Mouse (Mus musculus): ENCODE measurements around the gene Fam20a.

The Fam20a gene

GRCm38 (mm10) chr11:109680934-109681333 is 41.1 kb downstream of the Fam20a start:
- peaks cover 29% of the 10 kb centered on the region for H3K4me1 ChIP-seq (replicated peaks; ENCODE audit: low read depth, low read length)
- no peak for TF ChIP-seq CTCF (conservative IDR thresholded peaks at IDR 0.05; ENCODE audit: low read length)
- TF ChIP-seq NANOG (IDR thresholded peaks at IDR 0.05; ENCODE audit: borderline replicate concordance, low read length), result no peak
- TF ChIP-seq POU5F1 (IDR thresholded peaks at IDR 0.05; ENCODE audit: borderline replicate concordance, low read length), result no peak
- no peak overlapping the region for H3K4me3 ChIP-seq (replicated peaks; ENCODE audit: low read length)
- H3K36me3 ChIP-seq (ENCODE audit: insufficient read depth, low read length), result no peaks in the 10 kb centered on the region
- H3K27me3 ChIP-seq (ENCODE audit: insufficient read depth, low read length), result peaks cover 19% of the 10 kb centered on the region; the same call in 1 of the 2 replicates
- H3K9me3 ChIP-seq (ENCODE audit: low read length), result no peaks in the 10 kb centered on the region

GRCm38 (mm10) chr11:109678291-109678690 is 43.8 kb downstream of the Fam20a start:
- H3K4me1 ChIP-seq (replicated peaks; ENCODE audit: low read depth, low read length), result peaks cover 24% of the 10 kb centered on the region
- no peak overlapping the region for H3K4me3 ChIP-seq (replicated peaks; ENCODE audit: low read length)
- H3K36me3 ChIP-seq (ENCODE audit: insufficient read depth, low read length), result no peaks in the 10 kb centered on the region
- TF ChIP-seq CTCF (conservative IDR thresholded peaks at IDR 0.05; ENCODE audit: low read length), result no peak
- no peak for TF ChIP-seq NANOG (IDR thresholded peaks at IDR 0.05; ENCODE audit: borderline replicate concordance, low read length)
- TF ChIP-seq POU5F1 (IDR thresholded peaks at IDR 0.05; ENCODE audit: borderline replicate concordance, low read length), result no peak
- peaks cover 17% of the 10 kb centered on the region; the same call in 1 of the 2 replicates for H3K27me3 ChIP-seq (ENCODE audit: insufficient read depth, low read length)
- no peaks in the 10 kb centered on the region for H3K9me3 ChIP-seq (ENCODE audit: low read length)

- Histone ChIP-seq H3K9me3 (ENCODE audit: low read length) (no peaks in the 10 kb centered on the region), H3K4me3 (replicated peaks; ENCODE audit: low read length) (no peak overlapping the region), H3K27me3 (ENCODE audit: insufficient read depth, low read length) (peaks cover 14% of the 10 kb centered on the region; the same call in 1 of the 2 replicates), H3K4me1 (replicated peaks; ENCODE audit: low read depth, low read length) (peaks cover 39% of the 10 kb centered on the region), H3K36me3 (ENCODE audit: insufficient read depth, low read length) (no peaks in the 10 kb centered on the region)
- TF ChIP-seq POU5F1 (IDR thresholded peaks at IDR 0.05; ENCODE audit: borderline replicate concordance, low read length) (no peak), NANOG (IDR thresholded peaks at IDR 0.05; ENCODE audit: borderline replicate concordance, low read length) (no peak), CTCF (conservative IDR thresholded peaks at IDR 0.05; ENCODE audit: low read length) (no peak)
These were observed 45.3 kb downstream of the Fam20a start for GRCm38 (mm10) chr11:109676621-109677373.

GRCm38 (mm10) chr11:109675771-109676170 is 46.3 kb downstream of the Fam20a start:
- Histone ChIP-seq H3K27me3 (ENCODE audit: insufficient read depth, low read length) (peaks cover 14% of the 10 kb centered on the region; the same call in 1 of the 2 replicates), H3K9me3 (ENCODE audit: low read length) (no peaks in the 10 kb centered on the region), H3K36me3 (ENCODE audit: insufficient read depth, low read length) (0 out of 2 replicates have a peak, but pooled peaks cover under 1% of the 10 kb centered on the region), H3K4me3 (replicated peaks; ENCODE audit: low read length) (no peak overlapping the region), H3K4me1 (replicated peaks; ENCODE audit: low read depth, low read length) (peaks cover 49% of the 10 kb centered on the region)
- TF ChIP-seq NANOG (IDR thresholded peaks at IDR 0.05; ENCODE audit: borderline replicate concordance, low read length) (no peak), CTCF (conservative IDR thresholded peaks at IDR 0.05; ENCODE audit: low read length) (no peak), POU5F1 (IDR thresholded peaks at IDR 0.05; ENCODE audit: borderline replicate concordance, low read length) (no peak)

GRCm38 (mm10) chr11:109675208-109675607 is 46.9 kb downstream of the Fam20a start:
- TF ChIP-seq CTCF (conservative IDR thresholded peaks at IDR 0.05; ENCODE audit: low read length), result no peak
- TF ChIP-seq POU5F1 (IDR thresholded peaks at IDR 0.05; ENCODE audit: borderline replicate concordance, low read length), result no peak
- TF ChIP-seq NANOG (IDR thresholded peaks at IDR 0.05; ENCODE audit: borderline replicate concordance, low read length), result no peak
- H3K4me1 ChIP-seq (replicated peaks; ENCODE audit: low read depth, low read length), result peaks cover 53% of the 10 kb centered on the region
- no peak overlapping the region for H3K4me3 ChIP-seq (replicated peaks; ENCODE audit: low read length)
- no peaks in the 10 kb centered on the region for H3K9me3 ChIP-seq (ENCODE audit: low read length)
- peaks cover 14% of the 10 kb centered on the region; the same call in 1 of the 2 replicates for H3K27me3 ChIP-seq (ENCODE audit: insufficient read depth, low read length)
- H3K36me3 ChIP-seq (ENCODE audit: insufficient read depth, low read length), result peaks cover 6% of the 10 kb centered on the region

GRCm38 (mm10) chr11:109674542-109674941 is 47.5 kb downstream of the Fam20a start:
- peaks cover 14% of the 10 kb centered on the region; the same call in 1 of the 2 replicates for H3K27me3 ChIP-seq (ENCODE audit: insufficient read depth, low read length)
- no peaks in the 10 kb centered on the region for H3K9me3 ChIP-seq (ENCODE audit: low read length)
- TF ChIP-seq NANOG (IDR thresholded peaks at IDR 0.05; ENCODE audit: borderline replicate concordance, low read length) (no peak), CTCF (conservative IDR thresholded peaks at IDR 0.05; ENCODE audit: low read length) (peak; percentile 43)
- H3K4me3 ChIP-seq (replicated peaks; ENCODE audit: low read length), result no peak overlapping the region
- peaks cover 53% of the 10 kb centered on the region for H3K4me1 ChIP-seq (replicated peaks; ENCODE audit: low read depth, low read length)
- peaks cover 12% of the 10 kb centered on the region for H3K36me3 ChIP-seq (ENCODE audit: insufficient read depth, low read length)

- Histone ChIP-seq H3K4me3 (replicated peaks; ENCODE audit: low read length) (no peak overlapping the region), H3K9me3 (ENCODE audit: low read length) (no peaks in the 10 kb centered on the region), H3K36me3 (ENCODE audit: insufficient read depth, low read length) (peaks cover 16% of the 10 kb centered on the region), H3K4me1 (replicated peaks; ENCODE audit: low read depth, low read length) (peaks cover 47% of the 10 kb centered on the region), H3K27me3 (ENCODE audit: insufficient read depth, low read length) (peaks cover 14% of the 10 kb centered on the region; the same call in 1 of the 2 replicates)
- no peak for TF ChIP-seq NANOG (IDR thresholded peaks at IDR 0.05; ENCODE audit: borderline replicate concordance, low read length)
- no peak for TF ChIP-seq CTCF (conservative IDR thresholded peaks at IDR 0.05; ENCODE audit: low read length)
- TF ChIP-seq POU5F1 (IDR thresholded peaks at IDR 0.05; ENCODE audit: borderline replicate concordance, low read length), result no peak
These were observed 48.3 kb downstream of the Fam20a start for GRCm38 (mm10) chr11:109673741-109674140.

- no peaks in the 10 kb centered on the region for H3K9me3 ChIP-seq (ENCODE audit: low read length)
- no peak for TF ChIP-seq CTCF (conservative IDR thresholded peaks at IDR 0.05; ENCODE audit: low read length)
- TF ChIP-seq NANOG (IDR thresholded peaks at IDR 0.05; ENCODE audit: borderline replicate concordance, low read length), result no peak
- no peak overlapping the region for H3K4me3 ChIP-seq (replicated peaks; ENCODE audit: low read length)
- H3K36me3 ChIP-seq (ENCODE audit: insufficient read depth, low read length), result peaks cover 22% of the 10 kb centered on the region
- H3K27me3 ChIP-seq (ENCODE audit: insufficient read depth, low read length), result peaks cover 10% of the 10 kb centered on the region; the same call in 1 of the 2 replicates
- peaks cover 46% of the 10 kb centered on the region for H3K4me1 ChIP-seq (replicated peaks; ENCODE audit: low read depth, low read length)
These were observed 49.0 kb downstream of the Fam20a start for GRCm38 (mm10) chr11:109672881-109673739.

Data from E14TG2a.4 (cell line).